Mouse (Mus musculus) cortical plate, adult 2 months (tissue): Measurements from ENCODE around the gene Capn15.

Experiments used
- CTCF ChIP-seq: fragments of 200-500 bp; IDR thresholded peaks from 2 replicates; pipeline ENCODE4 v1.5.1; 2011; ENCODE audit warnings: mild to moderate bottlenecking, control low read depth, low read length; ENCODE audit not compliant: insufficient read depth; ENCODE audit errors: extremely low read depth
- POLR2A ChIP-seq: fragments of 200-500 bp; IDR thresholded peaks from 2 replicates; pipeline ENCODE4 v1.6.1; 2011; ENCODE audit warnings: mild to moderate bottlenecking, low read length, control low read depth; ENCODE audit not compliant: insufficient read depth; ENCODE audit errors: extremely low read depth

- TF ChIP-seq POLR2A, result no peak
- TF ChIP-seq CTCF, result no peak
These were observed 32.4 kb downstream of the Capn15 start for GRCm38 (mm10) chr17:25953161-25953560.
